Mouse (Mus musculus): ENCODE data around the gene Sv2c.
"Not testable (repeated sequence)": the region's sequence is repeated elsewhere in the genome, so short reads cannot be mapped to it uniquely, and the experiment has no call there.

DNA sequence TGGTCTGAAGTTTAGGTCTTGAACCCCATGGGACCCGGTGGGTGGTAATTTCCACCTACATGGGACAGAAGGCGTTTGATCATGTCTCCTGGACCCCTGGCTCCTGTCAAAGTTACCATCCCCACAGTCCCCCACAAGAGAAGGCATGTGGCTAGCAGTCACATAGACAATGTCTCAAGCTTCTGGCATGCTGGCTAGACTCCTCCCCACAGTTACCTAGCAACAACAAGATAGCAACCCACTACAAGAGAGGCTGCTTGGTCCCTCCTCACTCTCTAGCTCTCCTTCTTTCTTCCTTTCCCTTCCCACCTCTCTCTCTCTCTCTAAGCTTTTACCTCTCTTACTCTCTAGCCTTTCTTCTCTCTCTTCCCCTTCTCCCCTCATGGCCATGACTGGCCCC is 164.3 kb downstream of the Sv2c start:
- TF ChIP-seq CTCF, EP300 (IDR thresholded peaks at IDR 0.05): not testable (repeated sequence)

All from lung, postnatal 0 days (tissue).